In the genomic region with DNA sequence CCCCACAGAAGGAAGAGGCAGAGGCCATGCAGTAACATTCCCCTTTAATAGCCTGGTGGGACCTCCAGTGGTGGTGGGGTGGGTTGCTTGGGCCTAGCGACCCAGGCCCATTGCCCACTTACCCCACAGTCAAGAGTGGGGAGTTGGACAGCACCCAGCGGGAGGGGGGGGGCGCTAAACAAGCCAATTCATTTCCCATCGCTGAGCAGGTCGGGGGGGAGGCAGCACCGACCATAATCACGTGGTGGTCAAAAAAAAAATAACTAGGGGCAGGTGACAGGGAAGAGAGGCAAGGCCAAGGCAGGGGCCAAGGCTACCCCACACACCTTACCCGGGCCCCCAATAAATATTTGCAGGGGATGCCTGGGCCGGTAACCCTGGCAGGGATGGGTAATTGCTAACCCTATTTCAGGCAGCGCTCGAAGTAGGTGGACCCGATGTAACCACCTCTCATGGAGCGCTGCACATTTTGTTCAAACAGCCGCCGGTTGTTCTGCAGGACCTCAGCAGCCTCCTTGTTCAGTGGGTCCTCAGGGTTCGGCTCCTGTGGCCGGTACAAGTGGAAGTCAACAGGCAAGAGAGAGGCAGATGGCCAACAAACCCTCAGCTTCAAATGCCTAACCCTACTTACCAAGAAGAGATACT, we compare ENCODE assay signal across 8 mouse cellular contexts. TPM values are rescaled to one million over a fixed set of nuclear protein-coding genes. Genes with fewer than 3 reads are reported as not detected.
DNase-seq lines count a peak whose midpoint lies in the region; ATAC-seq and TF ChIP-seq lines count a peak whose summit lies in the region.

No protein-coding gene starts in this region.

- 0 out of 2 replicates have a peak overlapping the region, but pooled peaks have one; percentile 16 for H3K9ac ChIP-seq in lung, embryonic 14.5 days
- H3K9ac ChIP-seq in midbrain, embryonic 12.5 days (replicated peaks), result peak overlapping the region; percentile 71; the same call in 1 of the 2 replicates

- peak overlapping the region; percentile 90 for H3K4me2 ChIP-seq in lung, embryonic 14.5 days
- H3K4me2 ChIP-seq in midbrain, embryonic 12.5 days (replicated peaks), result peak overlapping the region; percentile 78

- no peak for DNase-seq in lung, embryonic 14.5 days
- DNase-seq in lung, postnatal 36 days, result no peak
- DNase-seq in embryonic facial prominence, embryonic 10.5 days (ENCODE audit: low spot score), result no peak
- no peak for DNase-seq in hindbrain, embryonic 10.5 days (ENCODE audit: low spot score)
- DNase-seq in urinary bladder, postnatal 4 days (ENCODE audit: low spot score in 2 of 2), result no peak
- DNase-seq in frontal cortex, adult 2 months (ENCODE audit: extremely low spot score in 1 of 2, low spot score in 1 of 2), result no peak
- DNase-seq in gastrocnemius, adult 8-10 months (ENCODE audit: low spot score in 2 of 2), result no peak

- peak overlapping the region; percentile 89 for H3K27ac ChIP-seq in lung, embryonic 14.5 days (ENCODE audit: low read depth)
- peak overlapping the region; percentile 85 for H3K27ac ChIP-seq in embryonic facial prominence, embryonic 10.5 days (replicated peaks)
- peak overlapping the region; percentile 91 for H3K27ac ChIP-seq in hindbrain, embryonic 10.5 days
- peak overlapping the region; percentile 90 for H3K27ac ChIP-seq in midbrain, embryonic 12.5 days (replicated peaks)

- 83% methylated on average over 17 of the region's 17 CpGs for WGBS in lung, embryonic 14.5 days
- WGBS in embryonic facial prominence, embryonic 10.5 days, result 87% methylated on average over 17 of the region's 17 CpGs
- 88% methylated on average over 17 of the region's 17 CpGs for WGBS in hindbrain, embryonic 10.5 days
- WGBS in midbrain, embryonic 12.5 days, result 86% methylated on average over 17 of the region's 17 CpGs

- ATAC-seq in lung, embryonic 14.5 days (ENCODE audit: insufficient read depth), result no peak
- ATAC-seq in midbrain, embryonic 12.5 days (ENCODE audit: low FRiP score, low read depth), result peak; percentile 0; the same call in 1 of the 2 replicates

- no peaks in the 10 kb centered on the region for H3K9me3 ChIP-seq in lung, embryonic 14.5 days (ENCODE audit: low read depth, low read length)
- no peaks in the 10 kb centered on the region for H3K9me3 ChIP-seq in embryonic facial prominence, embryonic 10.5 days
- H3K9me3 ChIP-seq in hindbrain, embryonic 10.5 days, result peaks cover 3% of the 10 kb centered on the region; the same call in 1 of the 2 replicates
- H3K9me3 ChIP-seq in midbrain, embryonic 12.5 days, result no peaks in the 10 kb centered on the region

- H3K36me3 ChIP-seq in lung, embryonic 14.5 days (ENCODE audit: insufficient read depth), result peaks cover 54% of the 10 kb centered on the region
- H3K36me3 ChIP-seq in embryonic facial prominence, embryonic 10.5 days (replicated peaks), result peaks cover 52% of the 10 kb centered on the region
- peaks cover 54% of the 10 kb centered on the region for H3K36me3 ChIP-seq in hindbrain, embryonic 10.5 days
- H3K36me3 ChIP-seq in midbrain, embryonic 12.5 days, result peaks cover 42% of the 10 kb centered on the region

- no peak; the same call in 1 of the 2 replicates for TF ChIP-seq CTCF in lung, embryonic 14.5 days (IDR thresholded peaks at IDR 0.05; ENCODE audit: low read depth)

- no peaks in the 10 kb centered on the region for H3K27me3 ChIP-seq in lung, embryonic 14.5 days (ENCODE audit: insufficient read depth, low read length)
- no peaks in the 10 kb centered on the region for H3K27me3 ChIP-seq in embryonic facial prominence, embryonic 10.5 days (replicated peaks; ENCODE audit: low read depth, poor library complexity, severe bottlenecking)
- no peaks in the 10 kb centered on the region for H3K27me3 ChIP-seq in hindbrain, embryonic 10.5 days (ENCODE audit: insufficient read depth, poor library complexity, severe bottlenecking)
- H3K27me3 ChIP-seq in midbrain, embryonic 12.5 days, result no peaks in the 10 kb centered on the region

- H3K4me1 ChIP-seq in lung, embryonic 14.5 days (ENCODE audit: insufficient read depth), result no peaks in the 10 kb centered on the region
- H3K4me1 ChIP-seq in embryonic facial prominence, embryonic 10.5 days, result peaks cover 48% of the 10 kb centered on the region
- H3K4me1 ChIP-seq in hindbrain, embryonic 10.5 days (replicated peaks), result peaks cover 61% of the 10 kb centered on the region
- H3K4me1 ChIP-seq in midbrain, embryonic 12.5 days, result peaks cover 38% of the 10 kb centered on the region

- H3K4me3 ChIP-seq in lung, embryonic 14.5 days (ENCODE audit: low read depth, low read length), result peak overlapping the region; percentile 63
- H3K4me3 ChIP-seq in embryonic facial prominence, embryonic 10.5 days, result peak overlapping the region; percentile 84
- peak overlapping the region; percentile 66 for H3K4me3 ChIP-seq in hindbrain, embryonic 10.5 days
- H3K4me3 ChIP-seq in midbrain, embryonic 12.5 days, result peak overlapping the region; percentile 55

RNA-seq across cellular contexts. Expression of a gene that starts 0.7 kb away (rescaled TPM):
- 123 and 128 TPM in 2 replicates for polyA plus RNA-seq in lung, embryonic 14.5 days (2014; fragmentation: Nextera tagmentation; extraction: Ambion mirVana)
- 89.1 and 93.0 TPM in 2 replicates for polyA plus RNA-seq in embryonic facial prominence, embryonic 10.5 days (2016; fragmentation: Nextera tagmentation; extraction: Ambion mirVana)
- polyA plus RNA-seq in hindbrain, embryonic 10.5 days (2016; fragmentation: Nextera tagmentation; extraction: Ambion mirVana), result 113 and 144 TPM in 2 replicates
- polyA plus RNA-seq in midbrain, embryonic 12.5 days (2016; fragmentation: Nextera tagmentation; extraction: Ambion mirVana), result 139 and 150 TPM in 2 replicates
- polyA plus RNA-seq in frontal cortex, adult 2 months (2012; rRNA removed), result 239 and 244 TPM in 2 replicates
- 100 to 1,000 TPM in 1 of 4 experiments, 10 to 100 TPM in 3; 85.5 to 101 (median 92.9) TPM for total RNA-seq in gastrocnemius, adult 8-10 months (2022)

RNA-seq across cellular contexts. Expression of a gene that starts 2.7 kb away (rescaled TPM):
- 150 and 168 TPM in 2 replicates for polyA plus RNA-seq in lung, embryonic 14.5 days (2014; fragmentation: Nextera tagmentation; extraction: Ambion mirVana)
- polyA plus RNA-seq in embryonic facial prominence, embryonic 10.5 days (2016; fragmentation: Nextera tagmentation; extraction: Ambion mirVana), result 157 and 159 TPM in 2 replicates
- 126 and 157 TPM in 2 replicates for polyA plus RNA-seq in hindbrain, embryonic 10.5 days (2016; fragmentation: Nextera tagmentation; extraction: Ambion mirVana)
- 143 and 149 TPM in 2 replicates for polyA plus RNA-seq in midbrain, embryonic 12.5 days (2016; fragmentation: Nextera tagmentation; extraction: Ambion mirVana)
- polyA plus RNA-seq in frontal cortex, adult 2 months (2012; rRNA removed), result 362 and 411 TPM in 2 replicates
- total RNA-seq in gastrocnemius, adult 8-10 months (2022), result 100 to 1,000 TPM; 139 to 166 (median 147) TPM

RNA-seq across cellular contexts. Expression of a gene that starts 19.2 kb away (rescaled TPM):
- 2.3 and 3.3 TPM in 2 replicates for polyA plus RNA-seq in lung, embryonic 14.5 days (2014; fragmentation: Nextera tagmentation; extraction: Ambion mirVana)
- polyA plus RNA-seq in embryonic facial prominence, embryonic 10.5 days (2016; fragmentation: Nextera tagmentation; extraction: Ambion mirVana), result 2.4 and 2.8 TPM in 2 replicates
- 2.8 and 4.4 TPM in 2 replicates for polyA plus RNA-seq in hindbrain, embryonic 10.5 days (2016; fragmentation: Nextera tagmentation; extraction: Ambion mirVana)
- 5.2 and 5.3 TPM in 2 replicates for polyA plus RNA-seq in midbrain, embryonic 12.5 days (2016; fragmentation: Nextera tagmentation; extraction: Ambion mirVana)
- 15.4 and 16.7 TPM in 2 replicates for polyA plus RNA-seq in frontal cortex, adult 2 months (2012; rRNA removed)
- 1 to 10 TPM in 1 of 4 experiments, under 1 TPM in 3; 0.46 to 1.2 (median 0.73) TPM for total RNA-seq in gastrocnemius, adult 8-10 months (2022)

RNA-seq across cellular contexts. Expression of a gene that starts 25.5 kb away (rescaled TPM):
- 29.8 and 30.4 TPM in 2 replicates for polyA plus RNA-seq in lung, embryonic 14.5 days (2014; fragmentation: Nextera tagmentation; extraction: Ambion mirVana)
- 27.2 and 28.4 TPM in 2 replicates for polyA plus RNA-seq in embryonic facial prominence, embryonic 10.5 days (2016; fragmentation: Nextera tagmentation; extraction: Ambion mirVana)
- polyA plus RNA-seq in hindbrain, embryonic 10.5 days (2016; fragmentation: Nextera tagmentation; extraction: Ambion mirVana), result 31.3 and 34.4 TPM in 2 replicates
- polyA plus RNA-seq in midbrain, embryonic 12.5 days (2016; fragmentation: Nextera tagmentation; extraction: Ambion mirVana), result 36.6 and 37.1 TPM in 2 replicates
- polyA plus RNA-seq in frontal cortex, adult 2 months (2012; rRNA removed), result 34.3 and 36.8 TPM in 2 replicates
- total RNA-seq in gastrocnemius, adult 8-10 months (2022), result 1 to 10 TPM; 2.5 to 3.6 (median 2.8) TPM

RNA-seq across cellular contexts. Expression of a gene that starts 36.4 kb away (rescaled TPM):
- 458 and 511 TPM in 2 replicates for polyA plus RNA-seq in lung, embryonic 14.5 days (2014; fragmentation: Nextera tagmentation; extraction: Ambion mirVana)
- polyA plus RNA-seq in embryonic facial prominence, embryonic 10.5 days (2016; fragmentation: Nextera tagmentation; extraction: Ambion mirVana), result 452 and 468 TPM in 2 replicates
- 373 and 399 TPM in 2 replicates for polyA plus RNA-seq in hindbrain, embryonic 10.5 days (2016; fragmentation: Nextera tagmentation; extraction: Ambion mirVana)
- polyA plus RNA-seq in midbrain, embryonic 12.5 days (2016; fragmentation: Nextera tagmentation; extraction: Ambion mirVana), result 376 and 420 TPM in 2 replicates
- 234 and 279 TPM in 2 replicates for polyA plus RNA-seq in frontal cortex, adult 2 months (2012; rRNA removed)
- total RNA-seq in gastrocnemius, adult 8-10 months (2022), result 10 to 100 TPM; 58.7 to 75.7 (median 62.7) TPM
